Mouse (Mus musculus): ENCODE measurements at regions not wholly inside any gene's neighbourhood (a gene's known extent, or its start where the extent isn't known, plus 50 kb on each side); places are given as distances from the start of the nearest gene placed in this dataset.

DNA sequence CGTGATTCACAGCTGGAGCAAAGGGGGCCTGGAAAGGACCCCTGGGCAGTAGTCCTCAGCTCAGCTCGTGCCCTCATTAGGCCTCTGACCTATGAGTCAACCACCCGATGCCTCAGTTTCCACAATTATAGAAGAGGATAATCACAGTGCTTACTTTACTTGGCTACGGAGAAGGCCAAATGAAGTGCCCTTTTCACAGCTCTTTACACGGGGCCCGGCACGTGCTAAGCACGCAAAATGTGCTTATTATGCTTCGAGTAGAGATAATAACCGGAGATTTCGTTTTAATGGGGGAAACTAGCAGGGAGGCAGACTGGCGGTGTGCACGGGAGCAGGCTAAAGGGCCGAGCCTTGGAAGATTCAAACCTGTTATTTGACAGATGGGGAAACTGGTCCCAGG is 102.4 kb upstream of the Jun start:
- DNase-seq (ENCODE audit: low read depth, low spot score): no peak

DNA sequence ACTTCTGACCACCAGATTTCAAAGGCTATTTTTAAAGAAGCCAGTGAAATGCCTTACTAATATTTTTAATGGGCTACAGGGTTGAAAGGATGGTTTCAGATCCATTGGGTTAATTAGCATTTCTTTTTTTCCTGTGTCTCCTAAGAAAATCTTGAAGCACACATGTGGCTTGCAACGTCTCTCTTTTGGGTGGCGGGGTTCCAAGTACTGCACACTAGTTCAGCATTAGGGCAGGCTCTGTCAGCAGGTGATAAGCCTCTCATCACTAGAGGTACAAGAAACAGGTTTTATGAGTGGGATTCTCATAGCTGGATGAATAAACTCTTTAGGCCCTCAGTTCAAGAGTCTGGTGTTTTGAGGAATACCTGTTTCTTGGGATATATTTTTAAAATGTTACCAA is 103.2 kb upstream of the Jun start:
- no peak for DNase-seq (ENCODE audit: low read depth, low spot score)

DNA sequence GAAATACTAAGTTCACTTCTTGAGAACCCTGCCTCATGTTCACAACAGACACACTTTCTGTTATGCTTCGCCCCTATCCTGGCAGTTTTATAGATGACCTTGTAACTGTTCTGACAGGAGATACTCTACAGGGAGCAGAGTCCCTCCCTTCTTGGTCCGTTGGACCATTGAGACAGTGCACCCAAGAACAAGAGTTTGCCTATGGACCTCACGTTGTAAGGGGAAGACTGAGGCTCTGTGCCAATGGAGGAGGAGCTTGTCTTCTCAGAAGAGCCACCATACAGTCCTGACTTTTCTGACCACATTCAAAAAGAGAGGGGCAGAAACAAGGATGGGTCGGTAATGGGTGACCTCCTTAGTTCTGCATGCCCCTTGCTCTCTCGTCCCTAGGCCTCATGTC is 103.8 kb upstream of the Jun start:
- no peak for DNase-seq (ENCODE audit: low read depth, low spot score)

DNA sequence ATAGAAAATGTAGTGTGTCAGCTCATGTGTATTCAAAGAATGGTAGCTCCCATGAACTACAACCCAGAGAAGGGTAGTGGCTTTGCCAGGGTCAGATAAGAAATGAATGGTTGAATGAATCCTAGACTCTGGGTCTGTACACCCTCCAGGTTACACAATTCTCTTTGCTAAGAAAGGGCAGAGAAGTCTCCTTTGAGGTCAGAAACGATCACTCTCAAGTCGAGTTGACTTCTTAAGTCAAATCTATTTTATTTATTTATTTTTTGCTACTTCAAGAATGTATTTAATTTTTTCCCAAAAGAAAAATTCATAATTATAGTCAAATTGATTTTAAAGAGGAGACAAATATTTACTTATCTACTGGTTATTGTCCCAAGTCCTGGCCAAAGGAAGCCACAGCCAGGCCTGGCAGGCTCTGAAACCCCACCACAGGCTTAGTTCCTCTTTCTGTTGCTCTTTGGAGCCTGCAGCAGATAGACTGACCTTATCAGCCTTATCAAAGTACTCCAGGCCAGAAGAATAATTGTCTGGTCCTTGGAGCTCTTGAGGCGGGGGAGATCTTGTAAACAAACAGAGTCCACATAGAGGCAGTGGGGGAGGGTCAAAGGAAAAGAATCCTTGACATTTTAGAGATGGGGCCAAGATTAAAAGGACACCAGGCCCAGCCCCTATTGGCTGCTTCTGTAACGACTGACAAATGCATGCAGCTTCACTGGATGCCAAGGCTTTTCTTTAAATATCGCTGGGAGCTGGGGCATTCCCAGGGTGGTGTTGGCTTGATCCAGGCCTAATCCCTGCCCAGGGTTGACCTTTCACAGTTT is 104.6 kb upstream of the Jun start:
- no peak for DNase-seq (ENCODE audit: low read depth, low spot score)

DNA sequence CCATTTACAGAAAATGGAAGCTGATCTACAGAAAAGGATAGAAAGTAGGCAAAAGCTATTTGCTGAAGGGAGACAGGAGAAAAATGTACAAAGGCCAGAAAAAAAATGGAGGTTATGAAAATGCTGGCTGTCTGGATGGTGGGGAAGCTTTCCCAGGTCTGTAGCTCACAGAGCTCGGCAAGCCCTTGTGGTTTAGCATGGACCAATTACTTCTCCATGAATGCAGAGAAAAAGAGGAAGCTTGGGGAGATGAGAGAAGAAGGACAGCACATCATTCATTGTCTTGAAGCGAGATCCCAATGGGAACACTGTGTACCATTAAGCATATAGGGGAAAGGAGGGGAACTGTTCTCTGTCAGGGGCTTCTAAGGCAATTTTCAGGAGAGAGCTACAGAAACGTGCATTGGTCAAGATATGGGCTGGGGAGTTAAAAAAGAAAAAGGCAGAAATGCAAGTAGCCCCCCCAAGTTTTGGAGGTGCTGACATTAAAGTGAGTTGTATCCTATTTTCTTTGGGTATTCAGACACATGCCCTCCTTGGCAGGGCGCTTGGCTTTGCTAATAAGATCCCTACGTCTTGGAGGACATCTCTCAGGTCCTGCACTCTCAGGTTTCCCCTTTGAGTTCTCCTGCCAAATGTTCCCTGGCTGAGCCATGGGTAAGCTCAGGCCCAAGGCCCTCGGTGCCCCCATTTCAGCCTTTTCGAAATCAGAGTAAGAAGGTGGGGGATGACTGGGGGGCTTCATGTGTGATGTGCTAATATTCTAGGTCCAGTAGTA is 105.8 kb upstream of the Jun start:
- no peak for DNase-seq (ENCODE audit: low read depth, low spot score)

DNA sequence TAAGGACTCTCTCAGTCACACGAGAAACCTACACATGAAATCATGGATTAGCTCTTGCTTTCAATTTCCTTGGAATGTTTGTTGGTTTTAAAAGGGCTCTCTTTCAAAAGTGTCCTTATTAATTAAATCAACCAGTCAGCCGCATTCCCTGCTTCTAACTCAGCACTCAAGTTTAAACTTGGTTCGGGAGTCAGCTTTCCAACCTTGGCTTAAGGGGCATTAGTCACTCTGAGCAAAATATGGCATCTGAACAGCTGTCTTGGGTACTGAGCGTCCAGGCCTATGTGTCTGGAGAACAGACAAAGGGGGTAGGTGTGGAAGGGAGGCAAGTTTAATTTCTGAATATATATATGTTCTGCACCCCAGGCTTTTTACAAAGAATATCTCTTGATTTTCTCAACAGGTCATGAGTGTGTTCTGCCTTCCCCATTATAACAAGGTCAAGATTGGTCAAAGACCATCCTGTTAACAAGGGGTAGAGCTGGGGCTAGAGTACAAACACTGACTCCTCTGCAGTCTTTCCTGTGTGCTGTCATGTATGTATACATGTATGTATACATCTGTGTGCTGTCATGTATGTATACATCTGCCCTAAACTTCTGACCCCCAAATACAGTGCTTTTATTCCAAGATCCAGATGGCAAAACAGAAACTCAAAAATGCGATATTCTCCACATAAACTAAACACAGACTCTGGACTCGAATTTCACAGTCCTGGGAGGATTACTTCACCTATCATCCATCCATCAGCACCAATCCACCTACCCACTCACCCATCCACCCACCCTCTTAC is 106.8 kb upstream of the Jun start:
- DNase-seq (ENCODE audit: low read depth, low spot score): no peak

DNA sequence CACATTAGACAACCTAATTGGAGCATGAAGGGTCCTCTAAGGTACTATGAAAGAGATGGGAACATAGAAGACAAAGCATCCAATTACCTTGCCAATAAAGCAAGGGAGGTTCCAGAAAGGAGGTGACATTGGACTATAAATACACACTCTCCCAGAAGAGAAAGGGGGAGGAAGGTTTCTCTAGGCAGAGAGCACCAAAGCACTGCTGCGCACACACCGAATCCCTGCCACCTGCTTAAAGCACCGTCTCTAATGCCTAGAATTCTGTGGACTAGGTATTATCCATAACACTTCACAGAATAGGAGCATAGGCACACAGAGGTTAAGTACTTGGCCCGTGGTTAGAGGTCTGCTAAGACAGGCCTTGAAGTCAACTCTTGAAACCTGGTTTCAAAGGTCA is 107.8 kb upstream of the Jun start:
- peak; percentile 35 for DNase-seq (ENCODE audit: low read depth, low spot score)

DNA sequence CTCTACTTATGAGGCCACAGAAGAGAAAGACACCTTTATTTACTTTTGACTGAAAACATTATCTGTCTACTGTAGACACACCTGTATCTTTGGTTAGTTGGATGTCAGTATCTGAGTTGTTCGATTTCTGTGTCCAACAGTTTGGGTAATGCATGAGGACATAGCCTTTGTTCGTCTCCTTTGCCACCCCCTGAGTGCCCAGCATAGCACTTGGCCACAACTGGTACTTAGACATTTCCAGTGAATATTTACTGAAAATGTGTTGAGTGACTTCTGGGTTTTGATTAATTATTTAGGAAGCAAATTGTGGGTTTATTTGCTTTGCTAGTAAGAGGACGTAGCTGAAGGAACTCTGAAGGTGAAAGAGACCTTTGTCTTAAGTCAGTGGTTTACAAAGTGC is 108.4 kb upstream of the Jun start:
- no peak for DNase-seq (ENCODE audit: low read depth, low spot score)

DNA sequence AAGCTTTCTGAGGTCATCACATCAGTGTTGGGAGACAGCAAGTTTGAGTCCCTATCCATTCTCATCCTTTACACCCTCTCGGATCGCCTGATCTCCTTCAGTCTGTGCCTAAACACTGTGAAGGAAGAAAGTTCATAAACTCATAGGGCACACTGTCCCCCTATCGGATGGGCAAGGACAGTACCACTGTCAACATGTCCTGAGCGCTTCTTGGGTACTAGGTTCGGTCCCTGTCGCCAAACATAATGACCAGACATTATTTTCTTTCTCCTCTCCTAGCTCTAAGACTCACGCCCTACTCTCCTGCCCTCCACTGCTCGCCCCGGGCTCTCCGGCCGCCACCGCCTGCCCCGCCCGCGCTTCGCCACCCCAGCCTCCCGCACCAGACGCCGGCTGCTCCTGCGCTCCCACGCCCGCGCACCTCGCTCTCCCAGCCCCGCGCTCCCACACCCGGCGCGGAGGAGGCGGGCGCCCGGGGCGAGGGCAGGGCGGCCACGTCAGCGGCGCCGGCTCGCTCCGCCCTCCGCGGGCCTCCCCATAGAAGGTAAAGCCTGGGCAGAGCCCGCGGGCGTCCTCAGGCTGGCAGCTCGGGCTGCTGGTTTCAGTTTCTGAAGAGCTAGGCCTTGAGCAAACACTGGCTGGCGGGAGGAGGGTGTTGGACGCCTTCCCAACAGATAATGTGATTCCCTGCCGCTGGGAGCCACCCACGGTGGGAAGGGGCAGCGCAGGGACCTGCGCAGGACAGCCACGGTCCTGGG is 109.1 kb upstream of the Jun start:
- peak; percentile 65 for DNase-seq (ENCODE audit: low read depth, low spot score)

DNA sequence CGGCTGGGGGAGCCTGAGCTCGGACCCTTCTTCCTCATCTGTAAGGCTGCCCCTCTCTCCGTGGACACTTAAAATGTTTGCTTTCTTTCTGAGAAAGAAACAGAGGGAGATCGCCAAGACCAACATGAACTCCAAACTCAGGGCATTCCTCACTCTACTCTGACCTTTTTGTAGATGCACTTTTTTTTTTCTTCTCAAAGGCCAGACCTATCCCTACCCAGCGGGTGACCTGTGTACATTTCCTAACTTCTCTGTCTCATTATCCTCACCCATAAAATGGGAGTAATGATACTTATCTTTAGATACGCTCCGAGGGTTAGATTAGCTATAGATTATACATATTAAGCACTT is 109.6 kb upstream of the Jun start:
- no peak for DNase-seq (ENCODE audit: low read depth, low spot score)

DNA sequence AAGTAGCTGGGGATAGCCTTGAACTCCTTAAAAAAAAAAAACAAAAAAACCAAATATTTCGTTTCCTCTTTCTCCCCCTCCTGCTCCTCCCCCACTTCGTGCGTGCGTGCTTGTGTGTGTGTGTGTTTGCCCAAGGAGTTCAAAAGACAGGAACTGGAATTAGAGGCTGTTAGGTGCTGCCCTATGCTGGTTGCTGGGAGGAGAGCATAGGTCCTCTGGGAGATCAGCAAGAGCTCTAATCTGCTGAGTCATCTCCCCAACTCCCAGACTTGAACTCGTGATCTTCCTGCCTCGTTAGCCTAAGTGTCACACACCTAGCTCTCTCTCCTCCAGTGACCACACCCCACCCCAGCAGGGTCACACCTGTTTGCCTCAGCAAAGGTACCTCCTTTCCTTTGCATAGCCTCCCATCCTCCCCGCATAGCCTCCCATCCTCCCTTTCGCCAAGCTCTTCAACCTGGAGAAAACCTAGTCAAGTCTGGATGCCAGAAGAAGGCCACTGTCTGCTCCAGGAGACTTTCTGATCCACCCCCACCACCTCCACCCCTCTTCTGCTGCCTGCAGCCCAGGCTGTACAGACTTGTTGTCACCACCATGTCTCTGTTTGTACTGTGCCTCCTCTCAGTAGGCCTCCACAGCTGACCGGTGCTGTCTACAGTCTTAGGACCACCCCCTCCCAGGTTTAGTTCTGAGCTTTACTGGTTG is 110.5 kb upstream of the Jun start:
- no peak for DNase-seq (ENCODE audit: low read depth, low spot score)

DNA sequence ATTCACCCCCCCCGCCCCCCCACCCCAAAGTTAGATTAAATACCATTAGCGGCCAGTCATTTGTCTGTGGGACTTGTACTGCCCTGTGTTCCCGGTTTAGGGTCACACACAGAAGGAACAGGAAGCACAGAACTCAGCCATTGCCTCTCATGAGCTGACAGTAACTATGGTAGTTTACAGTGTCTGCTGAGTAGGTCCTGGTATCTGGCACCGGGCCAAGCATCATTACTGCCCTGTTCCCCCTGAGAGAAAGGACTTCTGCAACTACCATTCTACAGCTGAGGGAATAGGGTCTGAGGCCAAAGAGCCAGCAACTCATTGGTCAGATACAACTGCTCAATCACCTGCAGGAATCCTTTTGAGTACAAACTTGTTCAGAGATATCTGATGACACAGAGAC is 111.4 kb upstream of the Jun start:
- no peak for DNase-seq (ENCODE audit: low read depth, low spot score)

DNA sequence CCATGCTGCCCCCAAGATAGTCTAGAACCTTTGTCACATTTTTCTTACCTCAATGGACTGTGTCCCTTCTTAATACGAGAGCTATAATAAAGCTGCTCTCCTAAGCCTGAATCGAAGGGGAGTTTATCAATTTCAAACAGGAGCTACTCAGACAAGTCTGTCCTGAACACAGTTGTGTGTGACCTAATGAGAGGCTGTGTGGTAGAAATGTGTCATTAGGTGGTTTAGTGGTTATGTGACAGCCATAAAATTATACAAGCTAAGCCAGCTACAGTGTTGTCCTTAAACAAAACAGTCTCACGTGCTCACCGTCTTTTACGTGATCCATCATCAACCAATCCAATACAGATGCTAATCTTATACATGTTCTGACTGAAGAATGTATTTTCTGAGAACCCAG is 114.5 kb upstream of the Jun start:
- DNase-seq (ENCODE audit: low read depth, low spot score): no peak

DNA sequence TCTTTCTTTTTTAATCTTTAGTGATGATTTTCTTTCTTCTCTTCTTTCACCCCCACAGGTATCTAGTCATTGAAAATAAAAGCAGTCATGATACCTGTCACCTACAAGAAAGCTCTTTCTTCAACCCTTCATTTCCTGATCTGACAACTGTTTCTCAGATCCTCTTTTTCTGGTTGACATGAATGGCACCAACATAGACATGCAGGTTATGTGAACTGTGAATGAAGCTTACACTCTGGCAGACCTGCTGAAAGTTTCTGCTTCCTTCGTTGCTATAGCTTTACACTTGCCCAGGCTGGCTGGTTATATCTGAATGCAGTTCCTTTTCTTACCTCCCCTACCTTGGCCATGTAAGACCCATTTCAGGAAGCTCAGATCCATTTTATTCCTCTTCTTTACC is 115.2 kb upstream of the Jun start:
- no peak for DNase-seq (ENCODE audit: low read depth, low spot score)

DNA sequence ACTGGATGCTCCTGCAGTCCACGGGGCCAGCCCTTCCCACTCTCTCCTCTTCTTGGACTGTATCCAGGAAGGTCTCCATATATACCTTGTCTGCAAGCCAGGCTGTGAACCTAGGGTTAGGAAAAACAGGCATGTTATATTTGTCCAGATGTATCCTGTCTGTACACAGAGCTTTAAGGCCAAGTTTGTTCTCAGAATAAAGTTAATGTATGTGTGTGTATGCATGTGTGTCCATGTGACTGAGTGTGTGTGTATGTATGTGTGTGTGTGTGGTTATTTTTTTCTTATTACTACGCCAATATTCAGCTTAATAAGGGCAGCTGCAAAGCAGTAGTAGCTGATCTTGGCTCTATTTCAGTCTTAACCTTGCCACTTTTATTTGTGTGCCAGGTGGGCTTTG is 117.7 kb upstream of the Jun start:
- DNase-seq (ENCODE audit: low read depth, low spot score): no peak

DNA sequence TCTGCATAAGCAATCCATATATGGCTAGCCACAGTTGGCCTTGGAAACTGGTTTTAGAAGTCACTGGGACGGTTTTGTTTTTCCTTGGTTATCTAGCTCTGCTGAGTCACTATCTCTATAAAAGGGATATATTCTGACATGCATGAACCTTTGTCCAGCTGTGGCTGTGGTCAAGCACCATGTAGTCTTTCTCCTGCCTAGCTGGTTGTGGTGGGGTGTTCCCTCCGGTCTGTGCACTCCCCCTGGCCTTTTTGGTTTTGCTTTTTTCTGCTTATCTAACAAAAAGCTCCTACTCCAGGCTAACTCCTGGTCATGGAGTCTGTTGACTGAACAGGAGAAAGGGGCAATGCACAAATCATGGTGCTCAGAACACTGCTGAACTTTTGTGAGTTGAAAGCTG is 125.7 kb upstream of the Jun start:
- no peak for DNase-seq (ENCODE audit: low read depth, low spot score)

DNA sequence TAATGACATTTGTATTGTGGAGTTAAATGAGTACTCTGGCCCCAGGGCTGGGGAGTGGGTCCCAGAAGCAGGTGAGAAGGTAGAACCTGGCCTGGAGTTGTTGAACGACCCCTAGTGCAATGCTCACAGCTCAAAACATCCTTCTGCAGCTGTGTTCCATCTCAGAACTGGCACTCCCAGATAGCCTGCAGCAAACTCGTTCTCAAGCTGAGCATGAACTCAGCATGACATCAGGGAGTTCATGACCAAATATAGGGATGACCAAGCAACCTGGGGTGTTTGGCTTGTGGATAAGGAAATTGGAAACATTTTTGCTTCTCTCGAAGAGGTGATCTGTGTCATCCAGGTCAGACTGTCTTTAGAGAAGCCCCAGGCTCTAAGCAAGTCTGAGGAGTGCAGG is 126.4 kb upstream of the Jun start:
- DNase-seq (ENCODE audit: low read depth, low spot score): no peak

DNA sequence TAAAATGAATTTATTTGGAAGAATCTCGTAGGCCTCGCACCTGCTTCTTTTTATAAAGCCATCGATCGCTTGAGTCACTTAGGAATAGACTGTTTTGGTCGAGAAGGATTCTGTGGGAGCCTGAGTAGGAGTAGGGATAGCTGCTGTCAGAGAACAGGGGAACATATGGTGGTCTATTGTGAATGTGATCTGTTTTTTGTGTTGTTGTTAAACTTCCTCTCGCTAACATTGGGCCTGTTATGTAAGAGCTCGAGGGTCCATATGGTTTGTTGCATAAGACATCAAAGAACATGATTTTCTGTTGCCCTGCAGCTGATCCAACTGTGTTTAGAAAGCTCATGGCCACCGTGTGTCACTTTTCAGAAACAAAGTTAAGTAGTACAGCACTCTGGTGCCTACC is 126.9 kb upstream of the Jun start:
- peak; percentile 79 for DNase-seq (ENCODE audit: low read depth, low spot score)

DNA sequence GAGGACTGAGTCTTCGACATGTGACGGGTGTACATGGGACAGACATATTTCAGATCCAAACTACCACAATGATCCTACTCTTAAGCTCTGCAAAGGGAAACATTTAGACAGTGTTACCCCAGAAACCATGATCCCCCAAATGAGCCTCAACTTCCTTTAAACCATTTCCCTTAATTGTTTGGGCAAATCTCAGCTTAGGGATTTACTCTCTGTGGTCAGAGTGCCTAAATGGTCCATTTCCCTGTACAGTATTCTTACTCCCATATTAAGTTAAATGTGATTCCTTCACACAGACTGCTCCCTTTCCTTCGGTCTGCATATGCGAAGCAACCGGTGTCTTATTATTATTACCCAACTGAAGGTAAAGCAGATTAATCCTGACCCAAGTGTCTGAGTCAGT is 128.4 kb upstream of the Jun start:
- no peak for DNase-seq (ENCODE audit: low read depth, low spot score)

DNA sequence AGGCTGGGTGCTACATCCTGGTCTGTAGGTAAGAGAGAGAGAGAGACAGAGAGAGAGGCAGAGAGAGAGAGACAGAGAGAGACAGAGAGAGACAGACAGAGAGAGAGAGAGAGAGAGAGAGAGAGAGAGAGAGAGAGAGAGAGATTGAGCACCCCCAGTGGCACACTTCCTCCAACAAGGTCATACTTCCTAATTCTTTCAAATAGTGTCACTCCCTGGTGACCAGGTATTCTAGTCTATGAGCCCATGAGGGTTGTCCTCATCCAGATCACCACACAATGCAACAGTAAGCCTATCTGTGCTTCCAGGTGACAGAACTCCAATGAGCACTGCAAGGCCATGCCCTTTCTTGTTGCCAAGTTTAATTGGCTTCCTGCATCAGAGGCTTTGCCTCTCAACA is 129.0 kb upstream of the Jun start:
- DNase-seq (ENCODE audit: low read depth, low spot score): no peak

DNA sequence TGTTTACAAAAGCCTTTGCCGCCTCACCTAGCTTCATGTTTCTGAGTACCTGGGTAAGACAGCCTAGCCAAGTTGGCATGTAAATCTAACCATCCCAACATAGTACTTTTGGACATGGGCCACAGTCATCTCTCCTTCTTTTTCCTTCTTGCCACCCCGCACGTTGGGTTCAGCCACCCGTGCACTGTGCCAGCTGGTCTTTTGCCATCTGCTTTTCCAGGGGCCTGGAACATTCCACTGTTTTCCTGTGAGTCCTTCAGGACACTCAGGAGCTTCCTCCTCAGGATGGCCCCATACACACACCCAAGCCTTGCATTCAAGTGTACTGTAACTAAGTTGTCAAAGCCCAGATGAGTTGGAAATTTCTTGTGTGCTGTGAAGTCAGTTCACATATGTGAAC is 132.2 kb upstream of the Jun start:
- no peak for DNase-seq (ENCODE audit: low read depth, low spot score)
